Mouse (Mus musculus) olfactory bulb, adult 2 months (tissue): Measurements from ENCODE around the gene Ace3. TPM values are rescaled to one million over a fixed set of nuclear protein-coding genes. Genes with fewer than 3 reads are reported as not detected.

Experiments
- H3K27ac ChIP-seq: fragments of 200-500 bp; 2 replicates; pipeline ENCODE4 v1.5.1; 2012; ENCODE audit warnings: low read depth, low read length; ENCODE audit not compliant: insufficient read depth
- H3K4me1 ChIP-seq: fragments of 200-500 bp; 2 replicates; pipeline ENCODE4 v1.6.1; 2012; ENCODE audit warnings: low read length; ENCODE audit not compliant: control insufficient read depth, insufficient read depth
- H3K4me3 ChIP-seq: fragments of 200-500 bp; 2 replicates; pipeline ENCODE4 v1.5.1; 2012; ENCODE audit warnings: mild to moderate bottlenecking, low read depth, low read length, moderate library complexity; ENCODE audit not compliant: insufficient read depth
- CTCF ChIP-seq: fragments of 200-500 bp; IDR thresholded peaks from 2 replicates; pipeline ENCODE4 v1.5.1; 2012; ENCODE audit warnings: low read depth, mild to moderate bottlenecking, low read length, moderate library complexity; ENCODE audit not compliant: insufficient read depth
- POLR2A ChIP-seq: fragments of 200-500 bp; IDR thresholded peaks from 2 replicates; pipeline ENCODE4 v1.6.1; 2012; ENCODE audit warnings: mild to moderate bottlenecking, low read depth, low read length, moderate library complexity; ENCODE audit not compliant: insufficient read depth
- WGBS: fragments of 180-500 bp; shearing (Covaris S2); methylation state at CpG from one replicate; pipeline ENCODE4 v1.1.7; 2018; 5-methylcytosine and 5-hydroxymethylcytosine counted together
- polyA plus RNA-seq: library from polyadenylated mRNA; stranded (reverse); fragments of >200 nt; gene quantifications from 2 replicates; pipeline ENCODE4 v1.2.4, GENCODE M21; 2012; ENCODE audit warnings: low replicate concordance; ENCODE audit not compliant: missing spikeins, insufficient read depth, insufficient read length

Ace3 gene
- polyA plus RNA-seq, 1 experiment, result not detected

DNA sequence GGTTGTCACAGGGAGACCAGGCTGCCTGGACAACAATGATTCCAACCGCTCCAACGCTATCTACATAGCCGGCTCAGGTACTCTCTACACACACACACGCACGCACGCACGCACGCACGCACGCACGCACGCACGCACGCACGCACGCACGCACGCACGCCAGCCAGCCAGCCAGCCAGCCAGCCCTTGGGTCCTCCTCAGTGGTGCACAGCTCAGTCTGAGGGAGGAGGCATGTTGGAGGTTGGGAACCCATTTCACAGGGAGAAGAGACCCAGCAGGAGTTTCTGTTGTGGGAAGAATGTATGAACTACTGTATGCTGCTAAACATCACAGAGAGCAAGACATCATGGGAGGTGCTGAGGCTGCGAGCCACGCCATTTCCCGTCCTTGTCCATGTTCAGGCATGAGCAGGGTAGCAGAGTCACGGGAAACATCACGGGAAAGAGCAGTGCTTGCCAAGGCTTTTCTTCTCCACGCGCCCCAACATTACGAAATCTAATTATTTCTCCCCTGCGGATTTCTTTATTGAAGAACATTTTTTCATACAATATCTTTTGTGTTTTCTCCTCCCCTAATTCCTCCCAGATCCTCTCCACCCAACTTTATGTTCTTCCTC lies 38.6 kb upstream of the Ace3 start:
- Histone ChIP-seq H3K27ac (no peak overlapping the region), H3K4me1 (peaks cover 22% of the 10 kb centered on the region), H3K4me3 (no peak overlapping the region)
- no peak for TF ChIP-seq CTCF
- TF ChIP-seq POLR2A, result no peak
- WGBS, result 76% methylated on average over 28 of the region's 28 CpGs

- H3K4me3 ChIP-seq, result no peak overlapping the region
- no peak overlapping the region for H3K27ac ChIP-seq
- H3K4me1 ChIP-seq, result peaks cover 20% of the 10 kb centered on the region
- 71% methylated on average over 6 of the region's 6 CpGs for WGBS
- TF ChIP-seq CTCF, result no peak
- no peak for TF ChIP-seq POLR2A
Measured at GRCm38 (mm10) chr11:105957501-105957900, 37.0 kb upstream of the Ace3 start.

DNA sequence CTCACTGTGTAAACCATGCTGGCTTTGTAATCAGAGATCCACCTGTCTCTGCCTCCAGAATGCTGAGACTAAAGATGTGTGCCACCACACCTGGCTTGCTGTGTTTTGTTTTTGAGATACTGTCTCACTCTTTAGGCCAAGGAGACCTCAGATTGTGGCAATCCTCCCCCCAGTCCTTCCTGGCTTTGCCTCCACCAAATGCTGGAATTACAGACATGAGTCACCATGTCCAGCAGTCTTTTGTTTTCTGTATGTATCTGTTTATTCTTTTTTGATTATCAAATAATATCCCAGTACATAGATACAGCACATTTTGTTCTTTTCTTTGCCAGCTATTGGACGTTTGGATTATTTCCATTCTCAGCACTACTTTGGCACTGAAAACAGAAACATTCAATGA lies 35.9 kb upstream of the Ace3 start:
- no peak overlapping the region for H3K4me3 ChIP-seq
- 67% methylated on average over 1 of the region's 1 CpGs for WGBS
- no peak for TF ChIP-seq CTCF
- no peak for TF ChIP-seq POLR2A
- H3K4me1 ChIP-seq, result peaks cover 9% of the 10 kb centered on the region
- H3K27ac ChIP-seq, result no peak overlapping the region

DNA sequence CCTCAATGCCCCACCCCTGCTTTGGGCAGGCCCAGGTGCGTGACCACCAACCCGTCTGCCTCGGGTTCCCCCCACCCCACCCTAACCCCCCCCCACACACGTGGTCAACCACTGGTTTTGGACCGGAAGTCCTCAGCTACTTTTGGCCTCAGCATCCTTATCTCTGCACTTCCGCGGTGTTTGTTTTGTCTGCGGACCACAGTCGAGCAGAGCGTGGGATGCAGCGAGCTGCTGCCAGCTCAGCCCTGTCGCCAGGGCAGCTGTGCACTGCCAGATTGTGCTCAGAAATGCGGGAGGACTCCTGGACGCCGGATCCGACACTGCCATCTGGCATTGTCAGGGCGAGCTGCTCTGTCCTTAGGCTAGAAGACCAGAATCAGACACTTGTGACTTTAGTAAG lies 35.1 kb upstream of the Ace3 start:
- H3K4me3 ChIP-seq, result no peak overlapping the region
- no peak overlapping the region for H3K27ac ChIP-seq
- 36% methylated on average over 17 of the region's 17 CpGs for WGBS
- peaks cover 9% of the 10 kb centered on the region for H3K4me1 ChIP-seq
- TF ChIP-seq CTCF, result no peak
- no peak for TF ChIP-seq POLR2A

GRCm38 (mm10) chr11:105964691-105965090 lies 29.8 kb upstream of the Ace3 start:
- WGBS, result 76% methylated on average over 5 of the region's 5 CpGs
- Histone ChIP-seq H3K4me1 (peaks cover 21% of the 10 kb centered on the region), H3K4me3 (no peak overlapping the region), H3K27ac (no peak overlapping the region)
- TF ChIP-seq CTCF (no peak), POLR2A (no peak)

DNA sequence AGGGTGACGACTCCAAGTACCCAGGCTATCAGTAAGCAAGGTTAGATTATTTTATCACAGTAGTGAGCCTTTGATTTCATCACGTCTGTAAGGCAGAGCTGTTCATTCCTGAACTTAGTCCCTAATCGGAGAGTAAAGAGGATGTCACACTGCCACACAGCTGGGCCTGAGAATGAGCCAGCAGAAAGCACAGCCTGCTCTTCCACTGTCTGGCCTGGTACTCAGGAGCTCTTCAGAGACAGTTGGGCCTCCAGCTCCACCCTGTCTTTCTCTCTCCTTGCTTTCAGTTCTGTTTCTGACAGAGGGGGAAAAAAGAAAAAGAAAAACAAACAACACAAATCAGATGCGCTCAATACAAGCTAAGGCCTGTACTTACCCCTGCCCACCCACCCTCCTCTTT lies 28.2 kb upstream of the Ace3 start:
- TF ChIP-seq CTCF, result no peak
- TF ChIP-seq POLR2A, result no peak
- no peak overlapping the region for H3K27ac ChIP-seq
- no peak overlapping the region for H3K4me3 ChIP-seq
- 67% methylated on average over 4 of the region's 4 CpGs for WGBS
- H3K4me1 ChIP-seq, result peaks cover 18% of the 10 kb centered on the region

DNA sequence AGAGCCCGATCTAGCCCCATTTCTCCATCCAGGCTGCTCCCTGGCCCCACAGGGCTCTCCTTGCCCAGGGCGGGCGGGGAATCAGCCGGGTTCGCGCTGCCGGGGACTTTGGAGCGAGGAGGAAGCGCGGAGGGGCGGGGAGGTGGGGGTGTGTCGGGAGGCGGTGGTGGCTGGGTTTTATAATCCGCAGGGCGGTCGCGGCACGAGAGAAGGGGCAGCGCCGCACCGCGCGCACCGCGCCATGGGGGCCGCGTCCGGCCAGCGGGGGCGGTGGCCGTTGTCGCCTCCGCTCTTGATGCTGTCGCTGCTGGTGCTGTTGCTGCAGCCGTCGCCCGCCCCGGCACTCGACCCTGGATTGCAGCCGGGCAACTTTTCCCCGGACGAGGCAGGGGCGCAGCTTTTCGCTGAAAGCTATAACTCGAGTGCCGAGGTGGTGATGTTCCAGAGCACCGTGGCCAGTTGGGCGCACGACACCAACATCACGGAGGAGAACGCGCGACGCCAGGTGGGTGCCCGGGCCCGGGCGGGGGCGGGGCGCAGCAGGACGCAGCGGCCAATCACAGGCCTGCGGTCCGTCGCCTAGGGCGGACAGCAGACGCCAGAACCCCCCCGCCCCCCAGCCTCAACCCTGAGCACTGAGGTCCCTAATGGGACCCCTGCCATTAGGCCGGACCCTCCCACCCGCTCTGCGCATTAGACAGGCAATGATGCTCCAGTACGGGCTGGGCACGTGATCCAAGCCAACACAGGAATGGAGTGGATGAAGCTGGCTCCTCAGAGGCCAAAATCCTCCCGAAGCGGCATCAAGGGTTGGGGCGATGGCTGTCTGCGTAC lies 26.5 kb upstream of the Ace3 start, which contains the start of gene Ace:
Gene Ace, plus strand, starts transcription at position 205 of the 834 bp plus-strand sequence.
- Histone ChIP-seq H3K27ac (no peak within 1 kb of the TSS), H3K4me1 (peaks cover 18% of the 10 kb centered on the region), H3K4me3 (peak within 1 kb of the TSS; percentile 58)
- WGBS, result 3% methylated on average over 76 of the region's 76 CpGs
- TF ChIP-seq CTCF (no peak), POLR2A (no peak)

GRCm38 (mm10) chr11:105968948-105969347 lies 25.5 kb upstream of the Ace3 start:
- no peak overlapping the region for H3K27ac ChIP-seq
- H3K4me3 ChIP-seq, result no peak overlapping the region
- no peak for TF ChIP-seq POLR2A
- TF ChIP-seq CTCF, result no peak
- peaks cover 18% of the 10 kb centered on the region for H3K4me1 ChIP-seq
- WGBS, result 55% methylated on average over 10 of the region's 10 CpGs

DNA sequence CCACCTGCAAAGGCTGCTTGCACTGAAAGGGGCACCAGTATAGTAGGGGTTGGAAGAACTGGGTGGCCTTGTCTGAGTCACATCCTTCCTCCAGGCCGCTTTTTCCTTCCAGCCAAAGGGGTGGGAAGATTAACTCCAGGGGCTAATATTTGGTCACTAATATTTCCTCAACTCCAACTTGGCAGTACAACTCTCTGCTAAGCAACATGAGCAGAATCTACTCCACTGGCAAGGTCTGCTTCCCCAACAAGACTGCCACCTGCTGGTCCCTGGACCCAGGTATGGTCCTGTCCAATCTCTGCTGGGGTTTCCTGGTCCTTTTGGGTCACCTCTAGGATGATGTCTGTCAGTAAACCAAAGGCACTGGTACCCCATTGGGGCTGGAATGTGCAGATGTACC lies 25.0 kb upstream of the Ace3 start:
- Histone ChIP-seq H3K4me3 (no peak overlapping the region), H3K27ac (no peak overlapping the region), H3K4me1 (peaks cover 18% of the 10 kb centered on the region)
- no peak for TF ChIP-seq CTCF
- no peak for TF ChIP-seq POLR2A
- 68% methylated on average over 1 of the region's 1 CpGs for WGBS
